Mouse (Mus musculus): ENCODE results near the gene Fam160a2. TPM values are rescaled to one million over a fixed set of nuclear protein-coding genes. Genes with fewer than 3 reads are reported as not detected.
"Not testable (repeated sequence)": the region's sequence is repeated elsewhere in the genome, so short reads cannot be mapped to it uniquely, and the experiment has no call there.

The Fam160a2 gene
- total RNA-seq, 2 experiments from 2014 or later, result 9.8 to 10.8 TPM

GRCm38 (mm10) chr7:105416529-105416928 is 16.7 kb upstream of the Fam160a2 start:
- intact Hi-C loops (cut with DNase I), result no loop called here
- H3K27ac ChIP-seq, result no peak overlapping the region
- no peak overlapping the region for H3K4me3 ChIP-seq
- TF ChIP-seq CTCF (IDR thresholded peaks at IDR 0.05), result no peak
- DNase-seq, result no peak

- H3K27ac ChIP-seq, result no peak overlapping the region
- no peak overlapping the region for H3K4me3 ChIP-seq
- TF ChIP-seq CTCF (IDR thresholded peaks at IDR 0.05), result no peak
- DNase-seq, result no peak
- intact Hi-C loops (cut with DNase I), result no loop called here
These were observed 14.5 kb upstream of the Fam160a2 start for GRCm38 (mm10) chr7:105414385-105414784.

- intact Hi-C loops (cut with DNase I), result loop anchor here (1.0 to 2.0 kb wide), 2 partner anchors 41 to 103 kb away; no protein-coding TSS in a partner anchor
- peak; percentile 76 for DNase-seq
- H3K4me3 ChIP-seq, result not testable (repeated sequence)
These were observed 12.2 kb upstream of the Fam160a2 start for GRCm38 (mm10) chr7:105411874-105412632.

GRCm38 (mm10) chr7:105406322-105406721 is 6.5 kb upstream of the Fam160a2 start:
- intact Hi-C loops (cut with DNase I), result no loop called here
- Histone ChIP-seq H3K4me3 (no peak overlapping the region), H3K27ac (no peak overlapping the region)
- TF ChIP-seq CTCF (IDR thresholded peaks at IDR 0.05), result no peak
- no peak for DNase-seq

More at GRCm38 (mm10) chr7:105411874-105412632, 12.2 kb upstream of the Fam160a2 start:
- TF ChIP-seq CTCF (IDR thresholded peaks at IDR 0.05), result peak; percentile 100
- H3K27ac ChIP-seq, result not testable (repeated sequence)

- DNase-seq, result no peak
- intact Hi-C loops (cut with DNase I), result no loop called here
- TF ChIP-seq CTCF (IDR thresholded peaks at IDR 0.05), result no peak
- no peak within 1 kb of the TSS for H3K4me3 ChIP-seq
- no peak within 1 kb of the TSS for H3K27ac ChIP-seq
These were observed 4.4 kb upstream of the Fam160a2 start, which contains the start of gene Cnga4 for GRCm38 (mm10) chr7:105404268-105404667. Gene Cnga4 (plus strand): TSS chr7:105404568.

- DNase-seq, result no peak
- Histone ChIP-seq H3K4me3 (peak overlapping the region; percentile 84), H3K27ac (peak overlapping the region; percentile 94)
- intact Hi-C loops (cut with DNase I), result loop anchor here (10.0 kb wide), 1 partner anchor 246 kb away; the partner anchor contains the start of genes Arfip2, Gm45799 and Timm10b
- no peak for TF ChIP-seq CTCF (IDR thresholded peaks at IDR 0.05)
These were observed 558 bp downstream of the Fam160a2 start for GRCm38 (mm10) chr7:105399058-105399934.

GRCm38 (mm10) chr7:105396126-105396525 is 3.7 kb downstream of the Fam160a2 start:
- no peak for TF ChIP-seq CTCF (IDR thresholded peaks at IDR 0.05)
- DNase-seq, result no peak
- no peak overlapping the region for H3K27ac ChIP-seq
- intact Hi-C loops (cut with DNase I), result loop anchor here (10.0 kb wide), 1 partner anchor 249 kb away; the partner anchor contains the start of genes Arfip2, Gm45799 and Timm10b
- no peak overlapping the region for H3K4me3 ChIP-seq

GRCm38 (mm10) chr7:105395131-105395820 is 4.6 kb downstream of the Fam160a2 start:
- TF ChIP-seq CTCF (IDR thresholded peaks at IDR 0.05), result no peak
- DNase-seq, result no peak
- intact Hi-C loops (cut with DNase I), result loop anchor here (10.0 kb wide), 1 partner anchor 250 kb away; the partner anchor contains the start of genes Arfip2, Gm45799 and Timm10b
- H3K4me3 ChIP-seq, result no peak overlapping the region
- H3K27ac ChIP-seq, result no peak overlapping the region

GRCm38 (mm10) chr7:105394606-105395005 is 5.2 kb downstream of the Fam160a2 start:
- intact Hi-C loops (cut with DNase I), result loop anchor here (10.0 kb wide), 1 partner anchor 250 kb away; the partner anchor contains the start of genes Arfip2, Gm45799 and Timm10b

GRCm38 (mm10) chr7:105390236-105390635 is 9.6 kb downstream of the Fam160a2 start:
- no peak for DNase-seq
- intact Hi-C loops (cut with DNase I), result loop anchor here (10.0 kb wide), 1 partner anchor 255 kb away; the partner anchor contains the start of genes Arfip2, Gm45799 and Timm10b
- Histone ChIP-seq H3K27ac (no peak overlapping the region), H3K4me3 (no peak overlapping the region)
- no peak for TF ChIP-seq CTCF (IDR thresholded peaks at IDR 0.05)

More at GRCm38 (mm10) chr7:105394606-105395005, 5.2 kb downstream of the Fam160a2 start:
- no peak overlapping the region for H3K27ac ChIP-seq
- no peak for DNase-seq
- no peak for TF ChIP-seq CTCF (IDR thresholded peaks at IDR 0.05)
- no peak overlapping the region for H3K4me3 ChIP-seq

GRCm38 (mm10) chr7:105387696-105388095 is 12.2 kb downstream of the Fam160a2 start:
- Histone ChIP-seq H3K4me3 (no peak overlapping the region), H3K27ac (no peak overlapping the region)
- intact Hi-C loops (cut with DNase I), result no loop called here
- TF ChIP-seq CTCF (IDR thresholded peaks at IDR 0.05), result no peak
- no peak for DNase-seq

- no peak for DNase-seq
- Histone ChIP-seq H3K27ac (no peak overlapping the region), H3K4me3 (no peak overlapping the region)
- TF ChIP-seq CTCF (IDR thresholded peaks at IDR 0.05), result no peak
- intact Hi-C loops (cut with DNase I), result no loop called here
These were observed 19.5 kb downstream of the Fam160a2 start for GRCm38 (mm10) chr7:105380329-105380728.
